Mouse (Mus musculus): Measurements from ENCODE around the gene Klhl10.

Klhl10 gene

DNA sequence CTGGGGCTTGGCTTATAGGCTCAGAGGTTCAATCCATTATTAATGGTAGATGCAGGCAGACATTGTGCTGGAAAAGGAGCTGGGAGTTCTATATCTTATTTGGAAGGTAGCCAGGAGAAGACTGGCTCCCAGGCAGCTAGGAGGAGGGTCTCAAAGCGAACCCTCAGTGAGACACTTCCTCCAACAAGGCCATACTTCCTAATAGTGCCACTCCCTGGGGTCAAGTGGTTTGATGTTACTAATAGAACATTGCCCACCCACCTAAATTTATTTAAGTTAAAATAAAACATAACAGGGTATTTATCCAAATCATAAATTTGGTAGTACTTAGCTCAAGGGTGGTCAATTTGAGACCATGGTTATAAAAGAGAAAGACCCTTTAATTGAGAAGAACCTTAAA, 24.1 kb downstream of the Klhl10 start:
- no peak for DNase-seq

DNA sequence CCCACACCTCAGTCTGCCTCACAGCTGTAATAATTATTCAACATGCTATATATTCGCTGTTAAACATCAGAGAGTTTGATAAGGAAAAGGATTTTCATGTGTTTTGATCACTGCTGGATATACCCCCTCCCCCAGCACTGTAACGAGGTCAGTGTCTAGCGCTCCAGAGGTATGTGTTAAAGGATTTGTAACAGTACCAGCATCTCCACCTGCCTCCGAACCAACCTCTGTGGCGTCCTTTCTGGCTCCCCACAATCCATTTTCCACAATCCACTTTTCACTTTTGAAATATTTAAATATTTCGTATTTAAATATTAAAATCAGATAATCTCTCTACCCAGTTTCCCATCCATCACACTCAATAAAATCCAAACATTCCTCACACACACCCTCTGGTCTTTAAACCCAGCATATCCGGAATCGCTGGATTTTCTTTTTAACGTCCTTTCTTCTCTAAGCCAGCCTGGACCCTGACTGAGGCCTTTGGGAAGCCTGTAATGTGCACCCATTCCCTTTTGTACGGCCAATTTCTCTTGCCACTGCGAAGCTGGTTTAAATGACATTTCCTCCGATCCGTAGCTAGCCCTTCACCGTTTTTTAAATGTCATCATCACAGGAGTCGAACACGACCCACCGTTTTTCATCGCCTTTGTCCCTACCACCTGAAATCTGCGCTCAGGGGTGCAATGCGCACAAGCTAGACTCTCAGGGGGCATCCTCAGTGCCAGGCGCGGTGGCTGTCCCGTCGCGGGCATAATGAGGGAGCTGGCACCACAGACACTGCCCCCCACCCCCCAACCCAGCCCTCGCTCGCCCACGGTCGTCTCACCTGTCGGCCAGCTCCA, 29.9 kb downstream of the Klhl10 start:
- no peak for DNase-seq

DNA sequence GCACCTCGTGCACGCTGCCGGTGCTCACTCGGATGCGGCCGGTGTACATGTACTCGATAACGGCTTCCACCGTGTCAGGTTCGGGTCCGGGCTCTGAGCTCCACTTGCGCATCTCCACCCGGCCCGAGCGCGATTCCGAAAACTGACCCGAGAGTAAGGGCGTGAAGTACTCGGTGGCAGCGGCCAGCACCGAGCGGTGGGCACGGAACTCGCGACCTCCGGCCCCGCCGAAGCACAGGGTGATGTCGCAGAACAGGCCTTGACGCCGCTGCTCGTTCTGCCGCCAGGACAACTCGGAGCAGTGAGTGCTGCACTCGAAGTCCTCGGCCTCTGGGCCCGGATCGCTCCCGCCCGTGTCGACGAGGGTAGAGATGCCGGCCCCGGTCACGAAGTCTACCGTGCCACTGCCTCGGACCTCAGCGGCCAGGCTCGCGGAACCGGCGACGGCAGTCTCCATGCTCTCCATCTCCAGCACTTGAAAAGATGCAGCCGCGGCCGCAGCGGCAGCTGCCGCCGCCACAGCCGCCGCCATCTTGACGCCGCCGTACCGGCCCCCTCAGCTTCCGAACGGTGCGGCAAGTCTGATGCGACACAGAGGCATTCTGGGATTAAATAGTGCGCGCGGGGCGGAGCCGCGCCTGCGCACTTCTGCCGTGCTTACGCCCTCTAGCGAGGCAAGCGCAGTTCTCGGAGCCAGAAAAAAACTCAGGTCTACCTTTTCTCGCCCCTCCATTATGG, 30.6 kb downstream of the Klhl10 start, which contains the start of gene Klhl11:
Klhl11 (minus strand) TSS at position 545 of the 738 bp plus-strand sequence.
- DNase-seq: peak; percentile 89

DNA sequence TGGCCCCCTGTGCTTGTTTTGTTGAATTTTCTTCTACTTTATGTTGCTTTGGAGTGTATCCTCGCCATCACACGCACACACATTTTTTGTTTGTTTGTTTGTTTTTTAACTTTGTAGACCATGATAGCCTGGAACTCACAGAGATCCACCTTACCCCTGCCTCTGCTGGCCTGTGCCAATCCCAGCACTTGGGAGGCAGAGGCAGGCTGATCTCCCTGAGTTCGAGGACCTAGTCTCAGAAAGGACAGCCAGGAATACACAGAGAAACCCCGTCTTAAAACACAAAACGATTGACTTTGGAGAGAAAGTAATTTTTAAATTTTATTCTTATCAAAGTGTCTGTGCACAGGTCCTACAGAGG, 31.2 kb downstream of the Klhl10 start:
- DNase-seq: no peak

DNA sequence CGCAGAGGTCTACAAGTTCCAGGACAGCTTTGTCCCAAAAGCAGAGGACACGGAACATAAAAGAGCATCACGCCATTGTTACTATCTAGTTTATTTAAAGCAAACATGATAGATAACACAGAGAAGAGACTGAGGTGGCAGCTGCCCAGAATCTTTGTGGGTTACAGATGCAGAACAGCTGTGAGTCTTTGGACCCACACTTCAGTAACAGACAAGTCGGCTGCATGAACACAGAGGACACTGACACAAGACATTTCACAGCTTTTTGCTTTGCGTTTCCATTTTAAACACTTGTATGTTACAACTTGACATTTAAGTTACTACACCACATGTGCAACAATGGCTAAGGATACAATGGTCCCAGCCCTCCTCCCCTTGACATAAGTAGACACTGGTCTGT, 34.6 kb downstream of the Klhl10 start:
- DNase-seq: no peak

DNA sequence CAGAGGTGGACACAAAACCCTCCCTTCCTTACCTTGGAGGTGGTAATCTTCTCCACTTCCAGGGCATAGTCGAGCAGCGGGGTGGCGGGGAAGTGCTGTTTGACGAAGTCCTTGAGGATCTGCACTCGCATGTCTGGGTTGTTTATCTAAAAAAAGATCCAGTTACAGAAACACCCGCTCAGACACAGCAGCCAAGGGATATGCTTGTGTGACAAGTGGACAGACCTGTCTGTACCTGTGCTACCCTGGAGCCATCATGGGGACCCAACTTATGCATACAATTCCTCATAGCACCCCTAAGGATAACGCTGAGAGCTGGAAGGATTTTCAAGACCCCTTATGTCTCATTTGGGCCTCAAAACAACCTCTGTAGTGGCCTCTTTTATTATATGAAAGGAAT, 37.4 kb downstream of the Klhl10 start:
- DNase-seq: no peak

DNA sequence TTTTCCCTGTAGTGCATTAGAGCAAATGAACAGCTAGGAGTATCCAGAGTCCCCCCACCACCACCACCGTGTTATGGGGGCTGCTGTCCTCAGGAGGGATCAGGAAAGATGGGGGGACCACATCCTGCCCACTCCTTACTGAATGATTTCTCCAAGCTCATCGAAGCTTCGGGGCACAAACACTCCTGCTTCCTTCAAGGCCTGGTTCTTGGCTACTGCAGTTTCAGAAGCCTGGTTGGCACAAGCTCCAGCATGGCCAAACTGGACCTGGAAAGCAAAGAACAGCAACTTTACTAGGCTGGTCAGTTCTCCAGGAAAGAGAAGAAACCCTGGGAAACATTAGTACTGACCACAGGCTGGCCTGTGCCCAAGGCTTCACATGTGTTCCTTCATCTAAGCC, 42.7 kb downstream of the Klhl10 start:
- no peak for DNase-seq

DNA sequence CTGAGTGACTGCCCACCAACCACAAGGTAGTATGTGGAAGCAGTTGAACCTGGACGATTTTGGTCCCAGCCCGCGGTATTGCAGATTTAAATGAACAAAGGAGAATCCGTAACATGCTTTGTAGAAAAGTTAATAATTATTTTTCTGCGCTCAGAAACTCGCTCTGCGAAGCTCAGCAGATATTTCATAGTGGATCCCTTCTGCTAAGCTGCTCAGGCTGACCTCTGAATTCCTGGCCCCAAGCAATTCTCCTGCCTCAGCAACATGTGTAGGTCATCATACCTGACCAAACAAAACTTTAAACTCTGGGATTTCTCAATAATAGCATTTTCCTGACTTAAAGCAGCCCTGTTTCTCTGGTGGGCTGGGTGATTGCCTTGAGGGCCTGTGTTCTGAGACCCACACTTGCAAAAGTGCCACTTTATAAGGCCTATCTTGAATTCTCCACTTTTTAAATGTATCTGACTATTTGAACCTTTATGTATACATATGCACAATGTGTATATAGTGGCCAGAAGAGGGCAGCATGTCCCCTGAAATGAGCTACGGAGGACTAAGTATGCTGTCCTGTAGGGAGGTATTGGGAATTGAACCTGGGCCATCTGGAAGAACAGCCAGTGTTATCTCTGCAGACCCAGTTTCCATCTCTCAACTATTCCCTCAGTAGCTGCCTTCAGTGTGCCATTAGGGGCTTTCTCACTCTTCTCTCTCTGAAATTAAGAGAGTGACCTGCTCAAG, 44.3 kb downstream of the Klhl10 start:
- no peak for DNase-seq

DNA sequence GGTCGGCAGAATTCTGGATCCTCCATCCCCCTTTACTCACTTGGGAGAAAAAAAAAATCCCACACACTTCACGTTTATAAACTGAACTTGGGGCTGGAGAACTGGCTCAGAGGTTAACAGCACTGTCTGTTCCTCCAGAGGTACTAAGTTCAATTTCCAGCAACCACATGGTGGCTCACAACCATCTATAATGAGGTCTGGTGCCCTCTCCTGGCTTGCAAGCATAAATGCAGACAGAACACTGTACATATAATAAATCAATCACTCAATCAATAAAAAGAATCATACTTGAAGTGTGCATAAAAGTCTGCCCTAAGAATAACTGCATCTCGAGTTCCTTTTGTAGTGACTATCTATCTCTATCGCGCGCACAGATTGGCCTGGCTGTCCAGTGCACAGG, 49.2 kb downstream of the Klhl10 start:
- DNase-seq: no peak

DNA sequence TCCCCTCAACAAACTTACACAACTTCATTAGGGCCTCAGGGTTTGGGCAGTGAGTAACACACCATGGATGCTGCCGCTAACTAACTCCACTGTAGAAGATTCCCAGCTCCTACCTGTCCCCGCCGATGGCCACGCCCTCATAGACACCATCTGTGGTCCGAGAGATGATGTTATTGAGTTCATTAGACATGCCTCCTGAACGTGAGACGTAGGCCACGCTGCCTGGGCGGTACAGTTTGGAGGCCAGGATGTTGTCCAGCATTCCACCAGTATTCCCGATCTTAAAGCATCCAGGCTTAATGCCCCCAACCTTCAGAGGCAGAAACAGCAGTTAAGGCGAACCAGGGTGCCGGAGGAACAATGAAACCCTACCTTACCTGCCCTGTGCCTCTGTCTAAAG, 52.1 kb downstream of the Klhl10 start:
- no peak for DNase-seq

DNA sequence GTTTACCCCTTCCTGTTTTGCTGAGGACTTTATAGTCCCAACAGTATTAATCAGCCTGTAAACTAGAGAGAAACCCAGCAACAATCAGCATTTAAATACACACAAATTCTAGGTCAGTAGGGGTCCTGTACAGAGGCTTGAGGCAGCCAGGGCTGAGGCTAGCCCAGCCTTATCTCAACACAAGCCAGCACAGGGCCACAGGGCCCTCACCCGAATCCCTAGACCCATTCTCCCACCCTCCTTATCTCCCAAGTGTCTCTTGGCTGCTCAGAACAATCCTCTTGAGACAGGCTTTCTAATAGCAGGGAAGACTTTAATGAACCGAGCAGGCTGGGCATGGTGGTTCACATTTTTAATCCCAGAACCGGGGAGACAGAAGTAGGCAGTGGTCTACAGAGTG, 58.5 kb downstream of the Klhl10 start:
- no peak for DNase-seq

DNA sequence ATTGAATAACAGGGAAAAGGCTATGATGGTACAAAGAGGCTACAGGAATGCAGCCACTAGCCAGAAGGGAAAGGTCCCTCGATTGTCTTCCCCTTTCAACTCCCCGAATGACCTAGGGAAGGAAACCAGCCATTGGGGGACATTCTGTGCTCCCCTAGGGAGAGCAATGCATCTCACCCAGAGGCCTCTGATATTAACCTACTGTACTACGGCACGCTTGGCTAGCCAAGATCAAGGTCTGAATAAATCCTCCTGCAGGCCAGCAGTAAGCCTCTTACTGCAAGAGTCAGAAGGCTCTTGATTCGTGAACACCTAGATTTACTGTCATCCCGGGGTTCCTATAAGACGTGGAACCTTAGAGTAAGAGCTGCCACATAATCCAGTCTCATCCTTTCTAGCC, 58.9 kb downstream of the Klhl10 start:
- no peak for DNase-seq

DNA sequence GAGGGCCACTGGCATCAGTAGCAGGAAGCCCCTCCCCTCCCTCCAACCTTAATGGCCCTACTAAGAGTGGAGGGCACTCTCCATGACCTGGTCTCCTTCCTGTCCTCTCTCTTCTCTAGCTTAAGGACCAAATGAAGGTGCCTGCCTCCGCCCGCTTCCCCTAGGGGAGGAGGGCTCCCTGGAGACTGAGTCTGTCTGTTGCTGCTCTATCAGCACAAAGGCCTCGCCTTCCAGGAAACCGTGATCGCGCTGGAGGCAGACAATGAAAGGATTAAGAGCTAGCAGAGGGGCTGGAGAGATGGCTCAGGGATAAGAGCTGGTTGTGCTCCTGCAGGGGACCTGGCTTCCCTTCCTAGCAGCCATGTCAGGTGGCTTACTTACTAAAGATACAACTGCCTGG, 59.6 kb downstream of the Klhl10 start:
- no peak for DNase-seq

DNA sequence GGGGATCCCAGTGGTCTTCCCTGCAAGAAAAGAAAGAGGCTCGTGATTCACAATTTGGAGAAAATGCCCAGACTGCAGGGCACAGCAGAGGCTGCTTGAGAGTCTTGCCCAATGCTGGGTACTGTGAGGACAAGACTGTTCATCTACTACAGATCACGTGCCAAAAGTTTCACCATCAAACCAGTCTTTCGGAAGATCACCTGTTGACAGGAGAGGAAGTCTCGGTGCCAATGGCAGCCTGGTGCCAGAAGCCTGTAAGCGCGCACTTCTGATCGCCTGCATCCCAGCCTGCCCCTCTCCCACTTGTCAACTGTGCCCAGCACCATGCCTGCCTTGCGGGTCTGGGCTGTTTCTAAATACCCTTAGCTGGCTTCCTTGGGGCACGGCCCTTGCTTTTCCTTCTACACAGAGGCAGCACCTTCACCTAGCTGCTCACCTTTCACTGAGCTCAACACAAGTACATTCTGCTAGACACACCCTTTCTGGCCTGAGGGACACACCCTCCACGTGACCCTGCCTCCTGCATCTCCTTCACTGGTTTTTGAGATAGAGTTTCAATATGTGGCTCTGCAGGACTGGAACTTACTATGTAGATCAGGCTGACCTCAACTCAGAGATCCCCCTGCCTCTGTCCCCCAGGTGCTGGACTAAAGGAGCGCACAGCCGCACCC, 63.4 kb downstream of the Klhl10 start:
- no peak for DNase-seq

DNA sequence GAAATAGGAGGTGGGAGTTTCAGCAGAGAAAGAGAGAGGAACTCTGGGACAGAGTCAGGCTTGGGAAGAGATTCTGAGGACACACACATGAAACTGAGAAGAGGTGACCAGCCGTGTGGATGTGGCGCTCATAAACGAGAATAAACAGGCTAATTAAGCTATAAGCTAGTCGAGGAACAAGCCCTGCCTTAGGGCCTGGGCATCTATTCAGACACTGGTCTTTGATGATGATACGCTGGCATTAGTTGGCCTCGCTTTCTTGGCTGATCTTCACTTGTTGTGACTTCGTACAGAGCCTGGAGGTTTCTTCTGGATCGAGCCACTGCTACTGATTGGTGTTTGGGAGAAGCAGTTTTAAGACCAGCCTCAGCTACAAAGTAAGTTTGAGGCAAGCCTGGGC, 64.3 kb downstream of the Klhl10 start:
- DNase-seq: no peak
